Mouse (Mus musculus): ENCODE measurements around the gene Hs2st1.

GRCm38 (mm10) chr3:144446081-144446634 lies 123.8 kb downstream of the Hs2st1 start:
- TF ChIP-seq POLR2A (IDR thresholded peaks at IDR 0.05; ENCODE audit: extremely low read depth, insufficient read depth, low read length) (no peak), CTCF (IDR thresholded peaks at IDR 0.05; ENCODE audit: low read depth, low read length) (no peak)
